Mouse (Mus musculus): Measurements from ENCODE around the gene Ldhd. TPM values are rescaled to one million over a fixed set of nuclear protein-coding genes. Genes with fewer than 3 reads are reported as not detected.

Ldhd gene
- polyA plus RNA-seq, 1 experiment = 1.8 TPM

DNA sequence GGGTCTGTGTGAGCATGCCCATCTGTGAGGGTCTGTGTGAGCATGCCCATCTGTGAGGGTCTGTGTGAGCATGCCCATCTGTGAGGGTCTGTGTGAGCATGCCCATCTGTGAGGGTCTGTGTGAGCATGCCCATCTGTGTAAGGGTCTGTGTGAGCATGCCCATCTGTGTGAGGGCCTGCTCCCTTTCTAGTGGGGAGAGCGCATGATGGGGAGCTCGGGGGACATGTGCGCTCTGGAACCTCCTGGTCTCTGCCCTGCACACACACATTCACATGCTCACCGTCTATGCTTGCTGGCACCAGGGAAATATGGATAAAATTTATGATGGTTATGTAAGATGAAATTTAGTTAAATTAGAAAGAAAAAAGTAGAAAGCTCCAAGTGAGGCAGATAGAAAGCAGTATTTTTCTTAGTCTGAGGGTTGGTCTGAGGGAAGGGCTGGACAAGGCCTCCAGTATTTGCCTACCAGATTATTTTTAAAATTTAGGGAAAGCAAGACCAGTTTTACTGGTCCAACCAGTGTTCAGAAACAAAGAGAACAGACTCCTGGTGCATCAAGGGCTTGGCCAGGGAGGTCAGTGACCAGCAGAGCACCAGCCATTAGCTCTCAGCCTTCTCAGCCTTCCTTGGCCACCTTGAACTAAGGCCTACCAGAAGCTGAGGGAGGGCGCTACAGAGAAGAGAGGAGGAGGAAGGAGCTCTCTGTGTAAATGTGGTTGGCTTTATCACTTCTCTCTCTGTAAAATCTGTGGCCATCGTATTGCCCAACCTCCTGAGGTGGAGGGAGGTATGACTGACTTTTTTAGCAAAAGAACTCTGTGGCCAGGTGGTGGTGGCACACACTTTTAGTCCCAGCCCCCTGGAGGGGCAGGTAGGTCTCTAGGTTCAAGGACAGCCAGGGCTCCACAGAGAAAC, 15.1 kb downstream of the Ldhd start:
- H3K27me3 ChIP-seq (ENCODE audit: control insufficient read depth, insufficient read depth, low read length) = no peaks in the 10 kb centered on the region
- DNase-seq (ENCODE audit: low read depth in 1 of 2, low spot score in 2 of 2) = no peak
- no peak overlapping the region for H3K27ac ChIP-seq (ENCODE audit: insufficient read depth, low read length)
- no peaks in the 10 kb centered on the region for H3K4me1 ChIP-seq (ENCODE audit: control insufficient read depth, insufficient read depth, insufficient read length)
- H3K4me3 ChIP-seq (ENCODE audit: extremely low read depth, insufficient read depth, insufficient read length) = no peak overlapping the region
- 80% methylated on average over 6 of the region's 6 CpGs for WGBS
- no peak for TF ChIP-seq CTCF (IDR thresholded peaks at IDR 0.05; ENCODE audit: extremely low read depth, insufficient read depth, insufficient read length, insufficient replicate concordance)
- TF ChIP-seq POLR2A (IDR thresholded peaks at IDR 0.05; ENCODE audit: low read depth, low read length) = no peak
- H3K36me3 ChIP-seq (ENCODE audit: control insufficient read depth, insufficient read depth, low read length) = no peaks in the 10 kb centered on the region

DNA sequence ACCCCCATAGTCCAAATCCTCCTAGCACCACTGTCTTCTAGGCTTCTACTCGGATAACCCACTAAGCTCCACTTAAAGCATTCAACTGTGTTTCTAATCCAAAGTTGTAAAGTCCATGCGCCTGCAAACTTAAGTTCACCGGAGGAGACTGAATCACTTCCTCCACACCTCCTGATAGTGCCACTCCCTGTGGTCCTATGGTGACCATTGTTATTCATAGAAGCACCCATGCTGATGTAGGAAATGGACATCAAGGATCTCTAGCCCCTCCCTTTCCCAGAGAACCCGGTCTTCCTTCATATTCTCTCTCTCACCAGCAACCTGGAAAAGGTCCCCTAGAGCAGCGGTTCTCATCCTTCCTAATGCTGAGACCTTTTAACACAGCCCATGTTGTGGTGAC, 17.0 kb downstream of the Ldhd start:
- no peak for TF ChIP-seq CTCF (IDR thresholded peaks at IDR 0.05; ENCODE audit: extremely low read depth, insufficient read depth, insufficient read length, insufficient replicate concordance)
- no peak for TF ChIP-seq POLR2A (IDR thresholded peaks at IDR 0.05; ENCODE audit: low read depth, low read length)
- WGBS = 87% methylated on average over 5 of the region's 5 CpGs
- Histone ChIP-seq H3K4me3 (ENCODE audit: extremely low read depth, insufficient read depth, insufficient read length) (no peak overlapping the region), H3K36me3 (ENCODE audit: control insufficient read depth, insufficient read depth, low read length) (no peaks in the 10 kb centered on the region), H3K4me1 (ENCODE audit: control insufficient read depth, insufficient read depth, insufficient read length) (no peaks in the 10 kb centered on the region), H3K27me3 (ENCODE audit: control insufficient read depth, insufficient read depth, low read length) (no peaks in the 10 kb centered on the region), H3K27ac (ENCODE audit: insufficient read depth, low read length) (no peak overlapping the region)
- DNase-seq (ENCODE audit: low read depth in 1 of 2, low spot score in 2 of 2) = no peak

DNA sequence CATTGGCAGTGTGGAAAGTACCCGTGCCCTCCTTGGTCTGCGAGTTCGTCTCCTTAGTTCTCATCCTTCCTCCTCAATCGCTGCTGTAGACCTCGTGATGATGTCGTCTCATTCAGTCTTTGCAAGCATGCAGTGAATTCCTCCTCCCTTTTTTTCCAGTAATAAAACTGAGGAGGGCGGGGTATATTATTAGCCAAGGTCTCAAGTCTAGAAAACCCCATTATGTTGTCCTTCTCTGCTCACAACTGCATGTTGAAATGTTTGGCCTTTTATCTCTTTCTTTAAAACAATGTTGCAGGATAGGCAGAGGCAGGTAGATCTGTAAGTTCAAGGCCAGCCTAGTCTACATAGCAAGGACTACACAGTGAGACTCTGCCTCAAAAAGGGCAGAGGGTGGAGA, 22.8 kb downstream of the Ldhd start:
- H3K27me3 ChIP-seq (ENCODE audit: control insufficient read depth, insufficient read depth, low read length) = no peaks in the 10 kb centered on the region
- no peak for TF ChIP-seq CTCF (IDR thresholded peaks at IDR 0.05; ENCODE audit: extremely low read depth, insufficient read depth, insufficient read length, insufficient replicate concordance)
- no peak for TF ChIP-seq POLR2A (IDR thresholded peaks at IDR 0.05; ENCODE audit: low read depth, low read length)
- no peak overlapping the region for H3K4me3 ChIP-seq (ENCODE audit: extremely low read depth, insufficient read depth, insufficient read length)
- no peaks in the 10 kb centered on the region for H3K36me3 ChIP-seq (ENCODE audit: control insufficient read depth, insufficient read depth, low read length)
- no peak overlapping the region for H3K27ac ChIP-seq (ENCODE audit: insufficient read depth, low read length)
- H3K4me1 ChIP-seq (ENCODE audit: control insufficient read depth, insufficient read depth, insufficient read length) = no peaks in the 10 kb centered on the region; the same call in 1 of the 2 replicates
- DNase-seq (ENCODE audit: low read depth in 1 of 2, low spot score in 2 of 2) = no peak
- WGBS = 89% methylated on average over 7 of the region's 7 CpGs

DNA sequence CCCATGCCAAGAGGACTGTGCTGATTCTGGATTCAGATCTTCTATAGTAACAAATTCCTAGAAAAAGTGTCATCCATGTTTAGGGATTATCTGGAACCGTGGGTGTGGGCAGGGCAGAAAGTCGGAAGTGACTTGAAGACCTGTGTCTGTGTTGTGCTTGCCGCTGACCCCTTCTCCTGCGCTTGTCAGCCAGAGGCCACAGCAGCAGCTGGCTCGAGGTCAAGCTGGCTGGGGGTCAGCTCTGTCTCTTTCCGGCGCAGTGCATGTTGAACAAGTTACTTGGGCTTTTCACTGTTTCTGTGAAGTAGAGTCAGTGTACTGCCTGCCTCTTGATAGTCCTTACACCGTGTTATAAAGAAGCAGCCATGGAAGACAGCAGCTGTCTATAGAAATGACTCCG, 23.2 kb downstream of the Ldhd start:
- DNase-seq (ENCODE audit: low read depth in 1 of 2, low spot score in 2 of 2) = no peak
- 91% methylated on average over 9 of the region's 9 CpGs for WGBS
- H3K27me3 ChIP-seq (ENCODE audit: control insufficient read depth, insufficient read depth, low read length) = no peaks in the 10 kb centered on the region

DNA sequence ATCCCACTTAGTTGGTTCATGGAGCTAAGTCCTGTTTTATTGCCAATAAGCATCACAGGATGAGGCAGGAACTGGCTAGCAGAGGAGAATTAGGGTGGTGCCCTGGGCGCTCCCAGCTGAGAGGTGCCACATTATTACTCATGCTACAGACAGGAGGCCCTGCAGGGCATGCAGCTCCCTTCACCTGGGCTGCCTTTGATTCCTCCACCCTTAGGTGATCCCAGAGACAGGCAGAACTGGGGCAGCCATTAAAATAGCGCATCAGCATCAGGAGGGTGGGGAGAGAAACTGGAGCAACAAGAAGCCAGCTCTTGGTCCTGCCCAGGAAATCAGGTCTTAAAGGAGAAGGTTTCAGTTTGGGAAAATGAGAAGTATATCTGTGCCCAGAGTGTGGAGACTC, 25.2 kb downstream of the Ldhd start:
- Histone ChIP-seq H3K27ac (ENCODE audit: insufficient read depth, low read length) (no peak overlapping the region), H3K27me3 (ENCODE audit: control insufficient read depth, insufficient read depth, low read length) (no peaks in the 10 kb centered on the region), H3K4me1 (ENCODE audit: control insufficient read depth, insufficient read depth, insufficient read length) (no peaks in the 10 kb centered on the region; the same call in 1 of the 2 replicates), H3K36me3 (ENCODE audit: control insufficient read depth, insufficient read depth, low read length) (no peaks in the 10 kb centered on the region), H3K4me3 (ENCODE audit: extremely low read depth, insufficient read depth, insufficient read length) (no peak overlapping the region)
- 90% methylated on average over 2 of the region's 2 CpGs for WGBS
- no peak for DNase-seq (ENCODE audit: low read depth in 1 of 2, low spot score in 2 of 2)
- TF ChIP-seq CTCF (IDR thresholded peaks at IDR 0.05; ENCODE audit: extremely low read depth, insufficient read depth, insufficient read length, insufficient replicate concordance) (no peak), POLR2A (IDR thresholded peaks at IDR 0.05; ENCODE audit: low read depth, low read length) (no peak)

More for the DNA sequence above, 23.2 kb downstream of the Ldhd start:
- Histone ChIP-seq H3K36me3 (ENCODE audit: control insufficient read depth, insufficient read depth, low read length) (no peaks in the 10 kb centered on the region), H3K4me1 (ENCODE audit: control insufficient read depth, insufficient read depth, insufficient read length) (no peaks in the 10 kb centered on the region; the same call in 1 of the 2 replicates), H3K4me3 (ENCODE audit: extremely low read depth, insufficient read depth, insufficient read length) (no peak overlapping the region), H3K27ac (ENCODE audit: insufficient read depth, low read length) (no peak overlapping the region)
- TF ChIP-seq POLR2A (IDR thresholded peaks at IDR 0.05; ENCODE audit: low read depth, low read length) (no peak), CTCF (IDR thresholded peaks at IDR 0.05; ENCODE audit: extremely low read depth, insufficient read depth, insufficient read length, insufficient replicate concordance) (no peak)

DNA sequence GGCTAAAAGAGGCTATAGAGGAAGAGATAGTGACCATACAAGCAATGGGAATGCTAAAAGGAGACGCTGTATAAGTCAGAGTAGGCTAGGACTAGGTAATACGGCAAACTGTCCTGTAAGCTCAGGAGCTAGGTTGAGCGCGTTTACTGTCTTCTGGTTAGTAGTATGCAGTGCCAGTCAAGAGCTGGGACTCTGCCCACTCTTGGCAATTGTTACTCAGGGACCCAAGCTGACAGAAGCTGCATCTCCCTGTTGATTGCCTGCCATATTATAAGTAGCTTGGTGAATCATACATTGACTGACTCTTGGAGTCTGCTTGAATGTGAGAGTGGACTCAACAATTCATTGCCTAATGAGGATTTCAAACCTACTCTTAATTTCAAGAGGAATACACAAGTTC, 28.1 kb downstream of the Ldhd start:
- Histone ChIP-seq H3K4me1 (ENCODE audit: control insufficient read depth, insufficient read depth, insufficient read length) (peaks cover 2% of the 10 kb centered on the region; the same call in 1 of the 2 replicates), H3K4me3 (ENCODE audit: extremely low read depth, insufficient read depth, insufficient read length) (no peak overlapping the region), H3K27ac (ENCODE audit: insufficient read depth, low read length) (no peak overlapping the region), H3K36me3 (ENCODE audit: control insufficient read depth, insufficient read depth, low read length) (no peaks in the 10 kb centered on the region), H3K27me3 (ENCODE audit: control insufficient read depth, insufficient read depth, low read length) (no peaks in the 10 kb centered on the region)
- 92% methylated on average over 4 of the region's 4 CpGs for WGBS
- DNase-seq (ENCODE audit: low read depth in 1 of 2, low spot score in 2 of 2) = no peak
- TF ChIP-seq POLR2A (IDR thresholded peaks at IDR 0.05; ENCODE audit: low read depth, low read length) (no peak), CTCF (IDR thresholded peaks at IDR 0.05; ENCODE audit: extremely low read depth, insufficient read depth, insufficient read length, insufficient replicate concordance) (no peak)

All from spleen, adult 2 months (tissue).